Mouse (Mus musculus) gastrocnemius, adult 2 months (tissue): ENCODE measurements around the gene Tmem141. TPM values are rescaled to one million over a fixed set of nuclear protein-coding genes. Genes with fewer than 3 reads are reported as not detected.

Source experiments
- DNase-seq: peaks from one replicate; pipeline ENCODE4 v3.0.0; 2022
- H3K27ac ChIP-seq: fragments of 200-600 bp; 2 replicates; pipeline ENCODE4 v1.8.1; 2022; ENCODE audit warnings: mild to moderate bottlenecking
- H3K4me3 ChIP-seq: fragments of 200-600 bp; 2 replicates; pipeline ENCODE4 v1.8.1; 2022; ENCODE audit warnings: mild to moderate bottlenecking, moderate library complexity
- CTCF ChIP-seq: fragments of 200-600 bp; IDR thresholded peaks from 2 replicates; pipeline ENCODE4 v1.8.1; 2022; ENCODE audit warnings: antibody characterized with exemption, mild to moderate bottlenecking, moderate library complexity
- intact Hi-C: fragments of 180-260 bp; cut with DNase I; formaldehyde crosslinking; loops from one replicate; pipeline ENCODE4 v1.15.1; 2025
- total RNA-seq, 2 experiments: library from RNA; stranded (reverse); gene quantifications; 2 replicates each; pipeline ENCODE4 v1.2.3; 2021

Tmem141 gene
- total RNA-seq, 2 experiments from 2014 or later: 14.9 to 15.1 TPM

GRCm38 (mm10) chr2:25634046-25634445 is 12.2 kb upstream of the Tmem141 start:
- TF ChIP-seq CTCF: peak; percentile 57
- DNase-seq: no peak
- intact Hi-C loops: no loop called here
- Histone ChIP-seq H3K27ac (no peak overlapping the region), H3K4me3 (no peak overlapping the region)

- DNase-seq: no peak
- TF ChIP-seq CTCF: no peak
- no peak overlapping the region for H3K4me3 ChIP-seq
- intact Hi-C loops: no loop called here
- no peak overlapping the region for H3K27ac ChIP-seq
Measured at GRCm38 (mm10) chr2:25633616-25634015, 11.8 kb upstream of the Tmem141 start.

GRCm38 (mm10) chr2:25628738-25629137 is 6.9 kb upstream of the Tmem141 start:
- no peak overlapping the region for H3K27ac ChIP-seq
- no peak overlapping the region for H3K4me3 ChIP-seq
- no peak for TF ChIP-seq CTCF
- no peak for DNase-seq
- intact Hi-C loops: no loop called here

GRCm38 (mm10) chr2:25627811-25628210 is 6.0 kb upstream of the Tmem141 start, which contains the start of gene Fcna:
Fcna (minus strand) TSS chr2:25628030.
- Histone ChIP-seq H3K27ac (peak within 1 kb of the TSS; percentile 35; the same call in 1 of the 2 replicates), H3K4me3 (peak within 1 kb of the TSS; percentile 32)
- intact Hi-C loops: no loop called here
- no peak for DNase-seq
- TF ChIP-seq CTCF: no peak

GRCm38 (mm10) chr2:25625986-25626385 is 4.2 kb upstream of the Tmem141 start:
- TF ChIP-seq CTCF: no peak
- no peak overlapping the region for H3K4me3 ChIP-seq
- H3K27ac ChIP-seq: no peak overlapping the region
- intact Hi-C loops: no loop called here
- no peak for DNase-seq

- TF ChIP-seq CTCF: no peak
- no peak for DNase-seq
- Histone ChIP-seq H3K27ac (peak overlapping the region; percentile 93; the same call in 1 of the 2 replicates), H3K4me3 (peak overlapping the region; percentile 83)
- intact Hi-C loops: no loop called here
Measured at GRCm38 (mm10) chr2:25620852-25621228, 965 bp downstream of the Tmem141 start.

GRCm38 (mm10) chr2:25620386-25620785 is 1.4 kb downstream of the Tmem141 start:
- Histone ChIP-seq H3K4me3 (no peak overlapping the region), H3K27ac (no peak overlapping the region)
- intact Hi-C loops: no loop called here
- DNase-seq: no peak
- TF ChIP-seq CTCF: no peak

GRCm38 (mm10) chr2:25617578-25617977 is 4.2 kb downstream of the Tmem141 start, which contains the start of gene Ccdc183:
Ccdc183 (minus strand) TSS chr2:25617678.
- intact Hi-C loops: no loop called here
- no peak for TF ChIP-seq CTCF
- Histone ChIP-seq H3K27ac (no peak within 1 kb of the TSS), H3K4me3 (no peak within 1 kb of the TSS)
- DNase-seq: no peak

GRCm38 (mm10) chr2:25616398-25616797 is 5.4 kb downstream of the Tmem141 start:
- no peak overlapping the region for H3K27ac ChIP-seq
- no peak for TF ChIP-seq CTCF
- no peak overlapping the region for H3K4me3 ChIP-seq
- DNase-seq: no peak
- intact Hi-C loops: no loop called here

GRCm38 (mm10) chr2:25608671-25609070 is 13.1 kb downstream of the Tmem141 start:
- TF ChIP-seq CTCF: no peak
- intact Hi-C loops: no loop called here
- Histone ChIP-seq H3K4me3 (peak overlapping the region; percentile 93), H3K27ac (peak overlapping the region; percentile 95)
- no peak for DNase-seq

- peak; percentile 94 for DNase-seq
- no peak for TF ChIP-seq CTCF
- Histone ChIP-seq H3K4me3 (peak within 1 kb of the TSS; percentile 93), H3K27ac (peak within 1 kb of the TSS; percentile 95)
- intact Hi-C loops: no loop called here
Measured at GRCm38 (mm10) chr2:25607761-25608622, 13.8 kb downstream of the Tmem141 start, which contains the start of gene Rabl6. Rabl6 (minus strand) TSS chr2:25608521.

- intact Hi-C loops: no loop called here
- TF ChIP-seq CTCF: no peak
- no peak overlapping the region for H3K4me3 ChIP-seq
- H3K27ac ChIP-seq: no peak overlapping the region
- no peak for DNase-seq
Measured at GRCm38 (mm10) chr2:25602526-25602925, 19.3 kb downstream of the Tmem141 start.

GRCm38 (mm10) chr2:25600037-25600436 is 21.8 kb downstream of the Tmem141 start:
- H3K4me3 ChIP-seq: no peak overlapping the region
- intact Hi-C loops: no loop called here
- TF ChIP-seq CTCF: no peak
- H3K27ac ChIP-seq: no peak overlapping the region
- DNase-seq: no peak
